Mouse (Mus musculus): Measurements from ENCODE around the gene Hecw2.

DNA sequence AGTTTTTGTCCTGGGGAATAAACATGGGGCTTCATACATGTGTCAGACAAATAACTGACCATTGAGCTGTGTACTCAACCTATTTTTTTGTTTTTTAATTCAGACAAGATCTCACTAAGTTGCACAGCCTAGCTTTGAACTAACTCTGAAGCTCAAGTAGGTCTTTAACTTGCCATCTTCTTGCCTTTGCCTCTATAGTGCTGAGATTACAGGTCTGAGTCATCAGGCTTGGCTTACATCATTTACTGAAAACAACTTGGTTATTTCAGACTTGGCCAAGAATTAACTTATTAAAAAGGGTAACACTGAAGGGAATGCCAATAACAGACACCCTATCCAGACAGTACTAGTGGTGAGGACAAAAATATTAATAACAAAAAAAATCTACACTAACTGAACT lies 335.8 kb downstream of the Hecw2 start:
- no peak for TF ChIP-seq CTCF (IDR thresholded peaks at IDR 0.05; ENCODE audit: borderline replicate concordance, insufficient read depth, low read depth, low read length)
- no peak for TF ChIP-seq POLR2A (IDR thresholded peaks at IDR 0.05; ENCODE audit: borderline replicate concordance, insufficient read depth, low read length)
